Mouse (Mus musculus) bone marrow, adult 2 months (tissue): ENCODE results near the gene Tnpo2.

Experiments used
- CTCF ChIP-seq: fragments of 200-500 bp; IDR thresholded peaks from 2 replicates; pipeline ENCODE4 v1.5.1; 2011; ENCODE audit warnings: low read length, control low read depth; ENCODE audit not compliant: control insufficient read depth, insufficient read depth
- POLR2A ChIP-seq: fragments of 200-500 bp; IDR thresholded peaks from 2 replicates; pipeline ENCODE4 v1.6.1; 2011; ENCODE audit warnings: low read depth, mild to moderate bottlenecking, control low read depth, low read length, borderline replicate concordance; ENCODE audit not compliant: control insufficient read depth

GRCm38 (mm10) chr8:85095051-85095450, 58.3 kb downstream of the Tnpo2 start:
- no peak for TF ChIP-seq CTCF
- TF ChIP-seq POLR2A, result no peak
